Mouse (Mus musculus) liver, embryonic 14.5 days (tissue): ENCODE data around the gene Dpy19l2. TPM values are rescaled to one million over a fixed set of nuclear protein-coding genes. Genes with fewer than 3 reads are reported as not detected.

Source experiments
- ATAC-seq: fragments of 200-750 bp; cut with Nextera tagmentation; 2 replicates; pipeline ENCODE4 v1.8.0; 2017; ENCODE audit warnings: moderate number of reproducible peaks, mild to moderate bottlenecking, moderate library complexity; ENCODE audit not compliant: insufficient read depth
- DNase-seq, 3 experiments: peaks; one replicate each; pipeline ENCODE4 v3.0.0-alpha.2; 2012 to 2013; ENCODE audit warnings: low read depth in 3 of 3, low spot score in 3 of 3
- H3K27ac ChIP-seq: fragments of 300-500 bp; sonication (generic); 2 replicates; pipeline ENCODE4 v1.5.1; 2014; ENCODE audit warnings: moderate library complexity, mild to moderate bottlenecking, control low read depth, inconsistent platforms
- H3K27me3 ChIP-seq: fragments of 300-500 bp; sonication (generic); 2 replicates; pipeline ENCODE4 v1.6.1; 2014; ENCODE audit warnings: mild to moderate bottlenecking, low read length, moderate library complexity; ENCODE audit not compliant: control insufficient read depth, insufficient read depth
- H3K36me3 ChIP-seq: fragments of 300-500 bp; sonication (generic); replicated peaks from 2 replicates; pipeline ENCODE4 v1.6.1; 2014; ENCODE audit warnings: low read depth; ENCODE audit not compliant: control insufficient read depth, insufficient read depth
- H3K4me1 ChIP-seq, 2 experiments: fragments of 200-500 bp in 1 of 2; fragments of 300-500 bp in 1 of 2; sonication (generic) in 1 of 2; replicated peaks; 2 replicates each; pipeline ENCODE4 v1.6.1; 2012 to 2014; ENCODE audit warnings: antibody characterized with exemption in 1 of 2, inconsistent platforms in 1 of 2, low read length in 1 of 2; ENCODE audit not compliant: control insufficient read depth in 2 of 2, insufficient read depth in 2 of 2
- H3K4me2 ChIP-seq: fragments of 300-500 bp; sonication (generic); 2 replicates; pipeline ENCODE4 v1.6.1; 2014; ENCODE audit warnings: low read depth, mild to moderate bottlenecking, control low read depth, moderate library complexity
- H3K4me3 ChIP-seq, 2 experiments: fragments of 200-500 bp in 1 of 2; fragments of 300-500 bp in 1 of 2; sonication (generic) in 1 of 2; 2 replicates each; pipeline ENCODE4 v1.5.1; 2012 to 2014; ENCODE audit warnings: low read depth in 2 of 2, low read length in 2 of 2, mild to moderate bottlenecking in 2 of 2, control low read depth in 1 of 2, inconsistent platforms in 1 of 2, moderate library complexity in 1 of 2; ENCODE audit not compliant: insufficient read depth in 1 of 2
- H3K9ac ChIP-seq: fragments of 300-500 bp; sonication (generic); replicated peaks from 2 replicates; pipeline ENCODE4 v1.6.1; 2014; ENCODE audit warnings: mild to moderate bottlenecking, control low read depth, moderate library complexity
- H3K9me3 ChIP-seq: fragments of 300-500 bp; sonication (generic); 2 replicates; pipeline ENCODE4 v1.6.1; 2016; ENCODE audit warnings: low read length, mixed read lengths; ENCODE audit not compliant: control insufficient read depth
- CTCF ChIP-seq: IDR thresholded peaks from 2 replicates; pipeline ENCODE4 v1.5.1; 2016; ENCODE audit warnings: antibody characterized with exemption, low read depth, control low read depth
- EP300 ChIP-seq: IDR thresholded peaks from 2 replicates; pipeline ENCODE4 v1.6.1; 2016; ENCODE audit warnings: antibody characterized with exemption, low read depth
- WGBS: fragments of 180-500 bp; shearing (Covaris S2); extraction: QIAGEN DNeasy Blood & Tissue Kit; methylation state at CpG from one replicate; pipeline ENCODE4 v1.1.7; 2014; ENCODE audit not compliant: insufficient replicate concordance; 5-methylcytosine and 5-hydroxymethylcytosine counted together
- polyA plus RNA-seq, 2 experiments: library from polyadenylated mRNA; depleted of rRNA in 1 of 2; stranded (reverse) in 1 of 2; unstranded in 1 of 2; fragments of >200 nt; fragmentation: Nextera tagmentation in 1 of 2; extraction: Ambion mirVana in 1 of 2; gene quantifications; 2 replicates each; pipeline versions ENCODE4 v1.2.1 to v1.2.3; 2012 to 2014

Dpy19l2 gene
- polyA plus RNA-seq, 2 experiments, result 0.02 to 0.05 TPM

GRCm38 (mm10) chr9:24624896-24625295 lies 71.2 kb downstream of the Dpy19l2 start, which contains the start of gene Cypt4:
Cypt4 (plus strand) TSS chr9:24625196.
- H3K36me3 ChIP-seq, result no peaks in the 10 kb centered on the region
- no peak within 1 kb of the TSS for H3K4me3 ChIP-seq
- DNase-seq, result no peak
- TF ChIP-seq EP300 (no peak), CTCF (no peak)
- no peaks in the 10 kb centered on the region for H3K4me1 ChIP-seq
- 78% methylated on average over 5 of the region's 5 CpGs for WGBS
- no peak within 1 kb of the TSS for H3K4me2 ChIP-seq
- no peak within 1 kb of the TSS for H3K27ac ChIP-seq
- no peaks in the 10 kb centered on the region for H3K9me3 ChIP-seq
- no peak within 1 kb of the TSS for H3K9ac ChIP-seq
- no peaks in the 10 kb centered on the region for H3K27me3 ChIP-seq
- ATAC-seq, result no peak

- WGBS, result 25% methylated on average over 2 of the region's 2 CpGs
- no peak for DNase-seq
- no peaks in the 10 kb centered on the region for H3K4me1 ChIP-seq
- no peak for ATAC-seq
- TF ChIP-seq EP300, result no peak
- TF ChIP-seq CTCF, result no peak
- H3K4me3 ChIP-seq, result no peak overlapping the region
- H3K9ac ChIP-seq, result no peak overlapping the region
- no peaks in the 10 kb centered on the region for H3K27me3 ChIP-seq
- no peaks in the 10 kb centered on the region for H3K9me3 ChIP-seq
- H3K36me3 ChIP-seq, result no peaks in the 10 kb centered on the region
- no peak overlapping the region for H3K4me2 ChIP-seq
- H3K27ac ChIP-seq, result no peak overlapping the region
Observed at GRCm38 (mm10) chr9:24538159-24538558, 157.9 kb downstream of the Dpy19l2 start.

GRCm38 (mm10) chr9:24516575-24517139 lies 179.4 kb downstream of the Dpy19l2 start:
- H3K36me3 ChIP-seq, result no peaks in the 10 kb centered on the region

GRCm38 (mm10) chr9:24514078-24514469 lies 182.0 kb downstream of the Dpy19l2 start:
- peaks cover 0 to 3% of the 10 kb centered on the region in 2 experiments; a peak in 1 of 4 replicates for H3K4me1 ChIP-seq
- ATAC-seq (no peak), DNase-seq (no peak)
- TF ChIP-seq CTCF (no peak), EP300 (no peak)
- no peaks in the 10 kb centered on the region for H3K9me3 ChIP-seq
- H3K4me3 ChIP-seq, result no peak overlapping the region
- 62% methylated on average over 5 of the region's 5 CpGs for WGBS
- no peak overlapping the region for H3K4me2 ChIP-seq
- no peak overlapping the region for H3K27ac ChIP-seq
- no peaks in the 10 kb centered on the region for H3K36me3 ChIP-seq
- H3K9ac ChIP-seq, result no peak overlapping the region
- H3K27me3 ChIP-seq, result no peaks in the 10 kb centered on the region

More at GRCm38 (mm10) chr9:24516575-24517139, 179.4 kb downstream of the Dpy19l2 start:
- DNase-seq, result no peak
- TF ChIP-seq CTCF (peak; percentile 82), EP300 (no peak)
- no peak overlapping the region for H3K4me2 ChIP-seq
- H3K9me3 ChIP-seq, result no peaks in the 10 kb centered on the region
- no peak overlapping the region for H3K9ac ChIP-seq
- no peak overlapping the region for H3K27ac ChIP-seq
- peak; percentile 47; the same call in 1 of the 2 replicates for ATAC-seq
- H3K4me3 ChIP-seq, result no peak overlapping the region
- 48% methylated on average over 10 of the region's 10 CpGs for WGBS
- peaks cover 0 to 3% of the 10 kb centered on the region in 2 experiments; a peak in 1 of 4 replicates for H3K4me1 ChIP-seq
- no peaks in the 10 kb centered on the region for H3K27me3 ChIP-seq

- no peak overlapping the region for H3K27ac ChIP-seq
- no peak for TF ChIP-seq EP300
- H3K9ac ChIP-seq, result no peak overlapping the region
- ATAC-seq, result no peak
- no peak for DNase-seq
- 53% methylated on average over 9 of the region's 9 CpGs for WGBS
- H3K9me3 ChIP-seq, result no peaks in the 10 kb centered on the region
- no peaks in the 10 kb centered on the region for H3K27me3 ChIP-seq
- peaks cover 0 to 3% of the 10 kb centered on the region in 2 experiments; a peak in 1 of 4 replicates for H3K4me1 ChIP-seq
- no peak overlapping the region for H3K4me3 ChIP-seq
- H3K36me3 ChIP-seq, result no peaks in the 10 kb centered on the region
- no peak overlapping the region for H3K4me2 ChIP-seq
Observed at GRCm38 (mm10) chr9:24513290-24514077, 182.6 kb downstream of the Dpy19l2 start.
